Mouse (Mus musculus) fibroblast of lung, adult 2 months (primary cell): ENCODE data around the gene Scamp3.
"Not testable (repeated sequence)": the region's sequence is repeated elsewhere in the genome, so short reads cannot be mapped to it uniquely, and the experiment has no call there.

Experiments
- DNase-seq: peaks from one replicate; pipeline ENCODE4 v3.0.0-alpha.2; 2011; ENCODE audit warnings: low read depth

Scamp3 gene

DNA sequence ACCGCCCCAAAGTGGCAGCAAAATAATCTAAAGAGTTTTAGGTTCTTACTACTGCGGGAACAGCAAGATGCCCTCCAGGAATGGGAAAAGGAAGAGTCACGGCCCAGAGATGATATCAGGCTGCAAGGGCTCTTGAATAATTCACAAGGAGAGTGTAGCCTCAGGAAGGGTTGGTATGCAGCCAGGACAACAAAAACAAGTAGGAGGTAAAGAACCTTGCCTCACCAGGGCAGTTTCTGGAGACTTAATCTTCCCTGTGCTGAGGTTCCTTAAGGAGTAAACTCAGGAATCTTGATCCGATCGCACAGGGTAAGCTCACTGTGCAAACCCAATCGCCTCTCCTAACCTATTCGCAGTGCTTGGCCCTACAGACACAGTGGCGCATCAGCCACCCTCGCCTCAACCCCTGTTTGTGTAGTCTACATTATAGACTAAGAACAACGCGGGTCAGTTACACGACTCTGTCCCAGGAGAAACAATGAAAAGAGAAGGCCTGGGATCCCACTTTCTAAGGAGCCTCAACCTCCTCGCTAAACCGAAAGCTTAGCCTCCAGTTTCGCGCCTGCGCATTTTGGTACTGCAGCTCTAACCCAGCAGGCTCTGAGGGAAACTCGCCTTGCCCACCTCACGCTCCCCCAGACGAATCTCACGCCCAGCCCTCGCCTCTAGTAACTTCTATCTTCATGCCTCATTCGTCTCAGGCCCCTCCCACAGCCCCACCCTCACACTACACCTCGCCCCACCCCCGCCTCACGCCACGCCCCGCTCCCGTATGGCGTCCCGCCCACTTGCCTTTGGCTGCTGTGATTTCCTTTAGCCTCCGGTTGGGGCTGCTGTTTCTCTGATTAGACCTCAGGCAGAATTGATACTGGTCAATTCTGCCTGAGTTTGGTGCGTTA is 19.0 kb downstream of the Scamp3 start:
- DNase-seq, result peak; percentile 74

DNA sequence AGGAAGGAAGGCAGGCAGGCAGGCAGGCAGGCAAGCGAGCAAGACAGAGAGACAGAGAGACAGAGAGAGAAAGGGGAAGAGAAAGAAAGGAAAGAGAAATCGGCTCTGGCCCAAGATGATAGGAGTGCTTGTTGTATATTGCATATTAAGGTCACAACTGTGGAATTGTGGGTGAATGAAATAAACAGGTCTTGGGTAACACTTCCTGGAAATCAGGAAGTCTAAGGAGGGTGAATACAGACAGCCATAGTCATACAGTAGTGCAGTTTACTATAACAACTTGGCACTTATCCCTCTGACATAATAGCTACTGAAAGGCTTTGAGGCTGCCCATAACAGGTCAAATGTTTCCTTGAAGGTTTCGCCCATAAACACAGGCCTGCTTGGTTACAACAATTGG is 22.6 kb downstream of the Scamp3 start:
- no peak for DNase-seq

DNA sequence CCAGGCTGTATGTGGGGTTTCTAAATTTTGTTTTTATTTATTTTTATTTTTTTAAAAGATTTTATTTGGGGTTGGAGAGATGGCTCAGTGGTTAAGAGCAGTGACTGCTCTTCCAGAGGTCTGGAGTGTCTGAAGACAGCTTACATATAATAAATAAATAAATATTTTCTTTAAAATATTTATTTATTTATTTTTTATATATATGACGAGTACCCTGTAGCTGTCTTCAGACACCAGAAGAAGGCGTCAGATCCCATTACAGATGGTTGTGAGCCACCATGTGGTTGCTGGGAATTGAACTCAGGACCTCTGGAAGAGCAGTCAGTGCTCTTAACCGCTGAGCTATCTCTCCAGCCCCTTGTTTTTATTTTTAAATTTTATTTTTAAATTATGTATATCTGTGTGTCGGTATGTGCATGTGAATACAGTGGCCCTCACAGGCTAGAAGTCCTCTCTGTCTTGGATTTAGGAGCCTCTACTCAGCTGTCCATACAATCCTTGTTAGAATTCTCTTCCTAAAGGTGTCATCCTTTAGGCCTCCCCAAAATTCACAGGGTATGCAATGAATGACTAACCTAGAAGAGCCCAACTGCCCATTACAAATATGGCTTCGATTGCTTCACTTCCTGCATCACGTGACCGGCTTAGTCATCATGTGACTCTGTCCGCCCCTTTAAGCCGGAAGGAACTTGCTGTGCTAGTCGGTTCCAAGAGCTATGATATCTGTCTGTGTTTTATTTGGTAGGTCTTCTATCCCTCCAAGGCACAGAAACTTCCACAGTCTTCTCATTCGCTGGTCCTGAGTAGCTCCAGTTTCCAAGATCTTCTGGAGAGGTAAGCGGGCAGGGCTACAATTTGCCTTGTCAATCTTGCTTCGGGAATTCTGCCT is 25.2 kb downstream of the Scamp3 start, which contains the start of gene Gba:
Gba (plus strand) TSS at position 676 of the 889 bp plus-strand sequence.
- peak; percentile 90 for DNase-seq

DNA sequence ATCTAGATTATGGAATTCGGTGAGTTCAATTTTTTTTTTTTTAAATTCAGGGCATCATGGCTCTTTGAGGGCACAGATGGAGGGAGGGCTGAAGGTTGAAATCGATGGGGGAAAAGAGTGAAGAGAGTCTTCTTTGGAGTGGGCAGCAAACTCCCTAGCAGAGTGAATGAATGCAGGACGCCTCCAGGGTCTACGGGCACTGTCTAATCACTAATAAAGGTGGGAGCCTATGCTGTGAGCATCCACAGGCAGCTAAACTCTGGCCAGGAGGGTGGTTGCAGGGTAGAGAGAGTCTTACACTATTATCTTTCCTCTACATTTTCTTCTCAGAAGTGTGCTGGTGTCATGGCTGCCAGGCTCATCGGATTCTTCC is 25.9 kb downstream of the Scamp3 start:
- no peak for DNase-seq

DNA sequence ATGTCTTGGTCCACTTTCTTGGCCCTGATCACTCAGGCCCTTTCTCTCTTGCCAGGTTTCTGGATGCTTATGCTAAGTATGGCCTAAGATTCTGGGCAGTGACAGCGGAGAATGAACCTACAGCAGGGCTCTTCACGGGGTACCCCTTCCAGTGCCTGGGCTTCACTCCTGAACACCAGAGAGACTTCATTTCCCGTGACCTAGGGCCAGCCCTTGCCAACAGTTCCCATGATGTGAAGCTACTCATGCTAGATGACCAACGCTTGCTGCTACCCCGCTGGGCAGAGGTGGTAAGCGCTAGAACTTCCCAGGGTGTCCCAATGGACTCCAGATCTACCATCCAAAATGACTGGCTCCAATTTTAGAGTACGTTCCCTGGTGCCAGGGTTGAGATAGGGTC is 28.8 kb downstream of the Scamp3 start:
- no peak for DNase-seq

DNA sequence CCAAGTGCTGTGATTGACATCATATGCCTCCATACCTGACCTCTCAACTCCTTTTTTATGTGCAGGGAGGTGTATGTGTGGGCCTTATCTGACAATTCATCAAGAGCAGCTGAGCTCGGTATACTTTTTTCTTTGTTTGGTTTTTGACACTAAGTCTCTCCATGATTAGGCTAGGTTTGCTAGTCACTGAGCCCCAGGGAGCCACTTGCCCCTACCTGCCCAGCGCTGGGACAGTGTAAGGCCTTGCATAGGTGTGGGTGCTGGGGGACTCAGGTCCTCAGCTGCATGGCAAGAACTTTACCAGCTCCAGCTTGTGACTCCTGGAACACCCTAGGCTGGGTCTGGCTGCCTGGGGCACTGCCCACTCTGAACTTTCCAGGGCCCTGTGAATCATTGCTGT is 29.4 kb downstream of the Scamp3 start:
- DNase-seq, result no peak

DNA sequence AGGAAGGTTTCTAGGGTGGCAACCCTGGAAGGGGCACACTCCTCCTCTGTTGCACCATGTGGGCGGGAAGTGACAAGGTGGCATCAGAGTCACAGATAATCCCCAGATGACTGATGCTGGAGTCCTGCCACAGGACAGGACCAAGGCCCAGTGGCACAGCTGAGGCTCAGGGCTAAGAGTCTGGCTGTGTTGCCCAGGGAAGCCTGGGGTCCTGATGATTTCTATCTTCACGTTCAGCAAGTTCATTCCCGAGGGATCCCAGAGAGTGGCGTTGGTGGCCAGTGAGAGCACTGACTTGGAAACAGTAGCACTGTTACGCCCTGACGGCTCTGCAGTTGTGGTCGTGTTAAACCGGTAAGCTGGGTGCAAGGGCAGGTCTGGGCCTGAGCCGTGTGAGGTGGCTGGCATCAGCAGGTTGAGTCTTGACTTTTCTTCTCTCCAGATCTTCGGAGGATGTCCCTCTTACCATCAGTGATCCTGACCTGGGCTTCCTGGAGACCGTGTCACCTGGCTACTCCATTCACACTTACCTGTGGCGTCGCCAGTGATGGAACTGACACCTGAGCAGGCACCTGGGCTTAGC is 30.9 kb downstream of the Scamp3 start:
- DNase-seq, result no peak

DNA sequence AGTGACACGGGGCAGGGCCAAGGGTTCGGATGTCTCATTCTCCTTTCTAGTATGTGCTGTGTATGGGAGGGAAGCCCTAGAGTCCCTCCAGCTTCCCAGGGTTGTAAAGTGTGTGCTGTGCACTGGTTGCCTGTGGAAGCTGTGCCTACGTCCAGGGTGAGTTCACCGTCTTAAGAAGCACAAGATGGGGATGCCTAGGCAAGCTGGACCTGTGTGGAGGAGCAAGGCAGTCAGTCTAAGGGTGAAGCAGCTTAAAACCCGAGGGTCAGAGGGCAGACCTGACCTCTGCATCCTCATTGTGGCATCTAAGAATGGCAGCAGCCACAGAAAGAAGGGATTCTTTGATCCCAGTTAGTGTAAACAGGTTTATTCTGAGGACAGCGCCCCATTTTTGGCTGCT is 31.5 kb downstream of the Scamp3 start:
- DNase-seq, result no peak

DNA sequence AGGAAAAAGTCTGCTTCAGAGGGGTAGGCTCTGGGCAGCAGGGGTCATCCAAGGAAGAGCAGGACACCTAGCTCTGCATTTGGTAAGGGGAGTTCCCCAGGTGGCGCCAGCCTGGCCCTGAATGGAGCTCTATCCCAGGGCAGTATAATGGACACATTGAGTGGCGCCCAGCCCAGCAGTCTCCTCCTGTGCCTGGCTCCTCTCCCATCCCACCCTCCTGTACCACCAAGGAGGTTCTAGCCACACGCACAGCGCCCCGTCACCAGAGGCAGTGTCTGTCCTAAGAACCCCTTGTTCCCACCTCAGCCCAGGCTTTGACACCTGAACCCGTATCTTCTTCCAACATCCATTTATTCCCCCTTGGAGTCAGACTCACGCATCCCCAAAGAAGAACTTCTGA is 32.5 kb downstream of the Scamp3 start:
- DNase-seq, result no peak

DNA sequence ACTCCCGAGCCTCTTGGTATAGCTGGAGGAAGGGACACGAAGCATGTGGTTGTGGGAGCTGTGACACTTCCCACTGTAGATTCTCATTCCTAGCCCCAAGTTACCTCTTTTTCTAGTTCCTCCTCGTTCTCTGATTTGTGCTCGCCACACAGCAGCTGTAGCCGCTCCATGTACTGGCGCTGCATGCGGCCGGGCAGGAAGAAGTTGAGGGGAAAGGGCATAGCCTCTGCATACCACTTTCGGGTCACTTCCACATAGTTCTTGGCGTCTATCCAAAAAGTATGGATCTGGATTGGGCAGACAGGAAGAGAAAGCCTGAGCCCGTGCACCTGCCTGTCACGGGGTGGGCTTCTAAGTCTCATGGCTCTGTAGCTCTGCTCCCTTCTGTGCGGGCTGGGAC is 32.9 kb downstream of the Scamp3 start:
- DNase-seq, result no peak

DNA sequence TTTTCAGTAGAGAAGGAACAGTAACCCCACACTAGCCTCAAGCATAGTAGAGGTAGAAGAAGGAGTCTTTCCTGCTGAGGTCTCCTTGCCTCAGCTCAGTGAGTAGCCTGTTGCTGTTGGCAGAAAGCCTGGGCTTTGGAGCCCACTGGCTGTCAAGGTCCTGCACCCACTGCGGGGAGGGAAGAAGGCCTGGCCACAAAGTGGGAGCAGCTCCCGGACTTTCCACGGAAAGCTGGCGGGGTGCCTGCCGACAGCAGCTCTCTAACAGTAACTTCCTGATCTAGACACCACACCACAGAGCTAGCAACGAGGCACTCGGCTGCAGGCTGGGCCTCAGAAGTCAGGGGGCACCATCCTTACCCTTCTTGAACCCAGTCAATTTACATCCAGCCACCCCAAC is 33.5 kb downstream of the Scamp3 start:
- no peak for DNase-seq

DNA sequence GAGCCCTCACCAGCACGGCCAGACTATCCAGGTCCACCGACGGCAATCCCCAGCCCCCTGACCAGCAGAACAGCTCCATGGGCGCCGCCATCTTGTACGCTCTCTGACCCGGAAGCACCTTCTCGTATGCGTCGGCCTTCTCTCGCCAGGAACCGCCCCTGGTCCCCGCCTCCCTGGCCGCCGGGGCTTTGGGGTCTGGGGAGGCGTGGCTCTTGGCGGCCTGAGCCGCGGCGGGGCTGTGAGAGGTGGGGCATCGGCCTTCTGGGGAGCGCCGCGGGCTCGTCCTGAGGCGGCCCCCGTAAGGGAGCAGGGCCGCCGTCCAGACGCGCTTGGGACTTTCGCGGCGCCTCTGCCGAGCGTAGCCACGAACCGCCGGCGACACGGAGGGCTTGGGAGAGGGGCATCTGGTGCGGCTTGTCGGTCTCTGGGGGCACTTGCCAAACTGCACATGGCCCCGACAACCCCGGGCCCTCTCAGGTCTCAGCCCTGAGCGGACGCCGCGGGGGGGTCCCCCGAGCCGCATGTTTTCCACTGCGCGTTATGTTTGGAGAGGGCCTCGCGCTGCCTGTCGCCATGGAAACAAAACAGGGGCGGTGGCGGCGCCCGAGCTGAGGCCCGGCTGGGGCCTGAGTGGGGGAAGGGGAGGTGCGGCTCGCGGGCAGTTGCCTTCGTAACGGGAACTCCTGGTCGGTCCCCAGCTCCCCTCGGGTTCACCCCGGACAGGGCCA is 36.7 kb downstream of the Scamp3 start:
- DNase-seq, result peak; percentile 61

DNA sequence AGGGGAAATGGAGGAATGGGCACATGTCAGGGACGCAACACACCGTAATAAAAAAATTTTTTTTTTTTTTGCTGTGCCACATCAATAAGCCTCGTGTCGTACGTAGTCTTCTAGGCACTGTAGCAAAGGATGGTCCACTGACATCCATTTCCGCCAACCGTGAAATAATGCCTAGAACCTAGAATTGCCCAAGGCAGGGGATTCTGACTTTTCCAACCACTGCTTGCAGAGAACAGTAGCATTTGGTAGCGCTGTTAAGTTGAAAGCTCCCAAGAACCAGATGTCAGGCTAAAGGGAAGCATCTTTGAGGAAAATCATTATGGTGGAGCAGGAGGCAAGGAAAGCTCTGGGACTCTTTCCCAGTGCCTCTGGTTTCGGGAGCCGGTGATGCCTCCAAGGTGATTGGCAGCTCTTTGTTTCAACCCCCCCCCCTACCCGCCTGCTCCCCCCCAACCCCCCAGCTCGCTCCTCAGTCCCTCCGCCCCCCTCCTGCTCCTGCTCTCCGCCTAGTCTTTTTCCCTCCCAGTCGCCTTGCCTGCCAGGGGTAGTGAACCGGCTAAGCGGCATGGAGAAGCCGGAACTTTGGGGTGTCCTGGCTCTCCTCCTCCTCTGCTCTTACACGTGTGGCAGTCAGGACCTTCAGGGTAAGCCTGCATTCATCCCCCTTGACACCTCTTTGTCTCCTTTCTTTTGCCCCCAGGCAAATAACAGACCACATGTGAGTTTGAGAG is 37.6 kb downstream of the Scamp3 start, which contains the start of gene Thbs3:
Thbs3 (plus strand) TSS at position 500 of the 731 bp plus-strand sequence.
- no peak for DNase-seq

DNA sequence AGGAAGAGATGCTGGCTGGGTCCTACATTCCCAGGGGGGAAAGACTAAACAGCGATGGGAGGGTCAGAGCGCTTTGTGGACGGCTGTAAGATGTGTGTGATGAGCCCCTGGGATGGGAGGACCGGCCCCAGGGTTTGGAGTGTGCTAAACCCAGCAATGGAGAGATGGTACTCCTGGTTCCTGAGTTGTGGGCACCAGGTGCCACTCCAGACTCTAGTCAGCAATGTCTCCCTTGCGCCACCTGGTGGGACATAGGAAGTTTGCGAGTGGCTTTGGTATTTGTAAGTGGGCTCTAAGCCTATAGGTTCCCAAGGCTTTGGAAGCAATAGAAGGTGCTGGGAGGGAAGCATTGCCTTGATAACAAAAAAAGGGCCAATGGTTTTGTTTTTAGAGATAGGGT is 38.6 kb downstream of the Scamp3 start:
- DNase-seq, result peak; percentile 61

DNA sequence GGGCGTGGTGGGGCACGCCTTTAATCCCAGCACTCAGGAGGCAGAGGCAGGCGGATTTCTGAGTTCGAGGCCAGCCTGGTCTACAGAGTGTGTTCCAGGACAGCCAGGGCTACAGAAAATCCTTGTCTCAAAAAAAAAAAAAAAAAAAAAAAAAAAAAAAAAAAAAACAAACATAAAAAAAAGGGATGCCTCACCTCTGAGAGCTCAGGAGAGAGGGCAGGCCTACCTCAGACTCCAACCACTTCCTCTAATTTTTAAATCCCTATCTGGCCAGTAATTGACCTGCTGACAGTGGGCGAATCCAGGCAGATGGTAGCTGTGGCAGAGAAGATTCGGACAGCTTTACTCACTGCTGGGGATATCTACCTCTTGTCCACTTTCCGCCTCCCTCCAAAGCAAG is 39.1 kb downstream of the Scamp3 start:
- not testable (repeated sequence) for DNase-seq

DNA sequence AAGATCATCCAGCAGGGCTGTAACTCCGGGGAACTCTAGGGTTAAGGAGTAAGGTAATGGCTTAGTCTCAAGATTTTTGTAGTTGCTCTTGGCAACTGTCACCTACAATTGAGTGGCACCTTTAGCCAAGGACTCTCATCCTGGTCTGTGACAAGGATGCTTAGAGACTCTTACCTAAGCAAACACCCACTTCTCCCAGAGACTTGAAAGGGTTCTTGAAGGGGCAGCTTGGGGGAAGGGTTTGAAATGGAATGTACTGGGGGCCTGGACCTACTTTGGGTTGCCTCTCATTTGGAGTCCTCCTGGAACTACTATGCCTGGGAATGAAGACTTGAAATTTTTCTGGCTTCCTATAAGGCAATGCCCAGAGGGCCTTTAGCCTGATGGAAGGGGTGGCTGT is 41.0 kb downstream of the Scamp3 start:
- DNase-seq, result no peak

DNA sequence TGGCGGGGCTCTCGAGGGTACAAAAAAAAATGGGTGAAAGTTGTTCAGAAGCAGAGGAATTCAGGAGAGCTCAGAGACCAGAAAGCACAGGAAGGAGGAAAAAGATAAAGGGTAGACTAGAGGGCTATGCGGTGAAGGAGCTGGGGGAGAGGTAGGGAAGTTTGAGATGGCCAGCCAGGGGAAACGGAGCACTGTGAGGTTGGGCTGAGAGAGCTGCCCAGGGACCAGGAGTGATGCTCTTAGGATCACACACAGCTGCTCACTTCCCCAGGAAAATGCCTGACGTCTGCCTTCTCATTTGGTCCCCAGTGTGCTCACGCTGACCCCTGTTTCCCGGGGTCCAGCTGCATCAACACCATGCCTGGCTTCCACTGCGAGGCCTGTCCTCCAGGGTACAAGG is 42.3 kb downstream of the Scamp3 start:
- DNase-seq, result no peak

DNA sequence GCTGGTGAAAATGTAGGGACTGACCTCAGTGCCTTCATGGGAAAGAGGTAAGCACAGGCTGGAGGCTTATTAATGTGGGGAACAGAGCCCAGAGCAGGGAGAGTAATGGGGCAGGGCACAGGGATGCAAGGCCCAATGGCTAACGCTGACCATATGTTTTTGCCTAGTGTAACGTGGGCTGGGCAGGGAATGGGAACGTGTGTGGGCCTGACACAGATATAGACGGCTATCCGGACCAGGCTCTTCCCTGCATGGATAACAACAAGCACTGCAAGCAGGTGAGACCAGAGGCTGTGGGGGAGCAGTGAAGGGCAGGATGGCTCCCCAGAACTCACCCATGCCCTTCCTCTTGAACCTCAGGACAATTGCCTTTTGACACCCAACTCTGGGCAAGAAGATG is 43.9 kb downstream of the Scamp3 start:
- DNase-seq, result no peak

DNA sequence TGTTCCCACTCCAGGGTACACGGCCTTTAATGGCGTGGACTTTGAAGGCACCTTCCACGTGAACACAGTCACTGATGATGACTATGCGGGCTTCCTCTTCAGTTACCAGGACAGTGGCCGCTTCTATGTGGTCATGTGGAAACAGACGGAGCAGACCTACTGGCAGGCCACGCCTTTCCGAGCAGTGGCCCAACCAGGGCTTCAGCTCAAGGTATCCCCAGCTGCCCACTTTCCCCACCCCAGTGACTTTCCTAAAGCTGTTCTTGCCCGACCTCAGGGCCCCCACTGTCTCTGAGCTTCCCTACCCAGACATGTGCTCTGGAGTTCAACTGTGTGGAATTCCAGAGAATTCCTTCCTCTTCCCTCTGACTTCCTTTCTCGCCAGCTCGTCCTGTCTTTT is 47.5 kb downstream of the Scamp3 start:
- no peak for DNase-seq

DNA sequence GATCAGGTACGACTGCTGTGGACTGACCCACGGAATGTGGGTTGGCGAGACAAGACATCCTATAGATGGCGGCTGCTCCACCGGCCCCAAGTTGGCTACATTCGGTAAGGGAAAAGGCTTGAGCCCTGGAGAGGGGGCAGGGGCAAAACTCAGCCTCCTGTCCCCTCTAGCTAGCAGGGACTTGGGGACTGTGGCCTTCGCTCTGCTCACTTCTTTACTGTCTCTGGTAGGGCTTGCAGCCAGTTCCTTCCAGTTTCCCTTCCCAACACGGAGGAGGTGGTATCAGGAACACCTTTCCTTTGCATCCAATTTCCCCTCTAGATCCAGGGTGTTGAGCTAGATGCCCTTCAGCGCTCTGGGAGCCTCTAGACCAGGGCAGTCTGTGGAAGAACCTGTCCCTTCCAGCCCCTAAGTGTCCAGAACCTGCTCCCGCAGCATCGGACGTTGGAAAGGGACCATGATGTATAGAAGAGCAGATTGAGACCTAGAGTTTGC is 48.1 kb downstream of the Scamp3 start:
- no peak for DNase-seq

DNA sequence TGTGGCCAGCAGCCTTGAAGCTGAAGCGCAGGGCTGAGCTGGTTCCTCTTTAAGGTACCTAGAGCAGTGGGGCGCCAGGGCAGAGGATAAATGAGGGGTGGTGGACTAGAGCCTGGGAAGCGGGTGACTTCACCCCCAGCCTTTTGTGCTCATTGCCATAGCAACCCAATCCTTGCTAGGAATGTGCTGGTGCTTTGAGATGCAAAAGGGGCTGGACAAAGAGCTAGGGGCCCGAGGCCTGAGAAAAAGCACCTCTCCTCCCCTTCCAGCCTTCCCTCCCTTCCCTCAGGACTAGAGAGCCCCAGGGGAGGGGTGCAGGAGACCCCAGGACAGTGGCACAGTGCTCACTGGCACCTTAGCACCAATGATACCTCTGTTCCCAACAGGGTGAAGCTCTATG is 48.6 kb downstream of the Scamp3 start:
- no peak for DNase-seq
